Mouse (Mus musculus): ENCODE measurements around the gene Gm20403.

DNA sequence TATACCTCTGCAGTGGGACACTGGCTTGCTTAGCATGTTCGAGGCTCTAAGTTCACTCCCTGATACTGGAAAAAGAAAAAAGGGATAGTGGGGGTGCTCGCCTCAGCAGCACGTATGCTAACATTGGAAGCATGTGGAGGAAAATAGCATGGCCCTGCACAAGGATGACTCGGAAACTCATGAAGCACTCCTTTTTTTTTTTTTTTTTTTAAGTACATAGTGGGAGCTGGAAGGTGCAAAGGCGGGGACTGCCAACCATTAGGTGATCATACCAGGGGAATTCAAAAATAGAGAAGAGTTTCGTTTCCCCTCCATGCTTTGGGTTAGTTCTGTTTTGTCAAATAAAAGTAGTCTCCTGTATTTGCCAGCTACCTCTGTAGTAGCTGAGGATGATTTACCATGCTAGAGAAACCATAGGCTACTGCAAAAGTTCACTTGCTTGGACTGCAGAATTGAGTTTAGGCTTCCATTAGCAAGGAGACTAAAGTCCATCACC, 10.7 kb upstream of the Gm20403 start:
- TF ChIP-seq GATA1 (IDR thresholded peaks at IDR 0.05; ENCODE audit: borderline replicate concordance, low read length): no peak
- TF ChIP-seq FLI1 (IDR thresholded peaks at IDR 0.05; ENCODE audit: low read length): no peak

All from megakaryocyte, embryonic 14.5 days (primary cell).